Mouse (Mus musculus): ENCODE data around the gene Lrrc73.

DNA sequence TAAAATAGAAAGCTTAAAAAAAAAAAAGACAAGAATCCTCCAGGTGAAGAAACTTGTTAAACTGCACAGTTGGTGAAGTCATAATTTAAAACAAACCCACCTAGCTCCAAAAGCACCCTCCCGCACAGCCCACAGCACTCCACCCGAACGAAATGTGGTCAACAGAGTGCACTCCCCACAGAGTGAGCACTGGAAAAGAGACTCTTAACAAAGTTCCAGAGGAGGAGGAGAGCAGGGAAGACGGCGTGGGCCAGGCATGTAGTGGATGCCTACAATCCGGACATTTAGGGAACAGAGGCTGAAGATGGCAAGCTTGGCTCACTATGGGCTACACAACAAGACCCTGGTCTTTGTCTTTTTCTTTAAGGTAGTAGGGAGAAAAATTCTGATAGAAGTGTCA is 21.7 kb downstream of the Lrrc73 start:
- TF ChIP-seq CTCF (IDR thresholded peaks at IDR 0.05; ENCODE audit: low read depth), result no peak
- no peak for TF ChIP-seq EP300 (optimal IDR thresholded peaks at IDR 0.05)
